Mouse (Mus musculus): ENCODE measurements around the gene Ms4a13. TPM values are rescaled to one million over a fixed set of nuclear protein-coding genes. Genes with fewer than 3 reads are reported as not detected.
"Not testable (repeated sequence)": the region's sequence is repeated elsewhere in the genome, so short reads cannot be mapped to it uniquely, and the experiment has no call there.

The Ms4a13 gene
- polyA plus RNA-seq (2016; fragmentation: Nextera tagmentation; extraction: Ambion mirVana), result not detected in 2 replicates

GRCm38 (mm10) chr19:11196546-11196945 is at the start of gene Ms4a13:
Ms4a13 (minus strand) TSS chr19:11196737.
- Histone ChIP-seq H3K4me3 (no peak within 1 kb of the TSS), H3K4me2 (replicated peaks) (no peak within 1 kb of the TSS), H3K27me3 (no peaks in the 10 kb centered on the region), H3K36me3 (no peaks in the 10 kb centered on the region), H3K4me1 (no peaks in the 10 kb centered on the region), H3K9me3 (replicated peaks) (no peaks in the 10 kb centered on the region), H3K27ac (no peak within 1 kb of the TSS), H3K9ac (no peak within 1 kb of the TSS)
- 63% methylated on average over 12 of the region's 12 CpGs for WGBS
- ATAC-seq (ENCODE audit: low FRiP score), result no peak

- no peak overlapping the region for H3K9ac ChIP-seq
- no peak for ATAC-seq (ENCODE audit: low FRiP score)
- H3K4me3 ChIP-seq, result no peak overlapping the region
- H3K4me1 ChIP-seq, result no peaks in the 10 kb centered on the region
- no peaks in the 10 kb centered on the region for H3K9me3 ChIP-seq (replicated peaks)
- H3K27ac ChIP-seq, result no peak overlapping the region
- H3K36me3 ChIP-seq, result no peaks in the 10 kb centered on the region
- no peaks in the 10 kb centered on the region for H3K27me3 ChIP-seq
- no peak overlapping the region for H3K4me2 ChIP-seq (replicated peaks)
Observed at GRCm38 (mm10) chr19:11244230-11244629, 47.7 kb upstream of the Ms4a13 start.

- Histone ChIP-seq H3K4me1 (no peaks in the 10 kb centered on the region), H3K9me3 (replicated peaks) (no peaks in the 10 kb centered on the region), H3K27me3 (no peaks in the 10 kb centered on the region), H3K4me2 (replicated peaks) (no peak overlapping the region), H3K4me3 (no peak overlapping the region), H3K27ac (no peak overlapping the region), H3K36me3 (no peaks in the 10 kb centered on the region), H3K9ac (no peak overlapping the region)
- ATAC-seq (ENCODE audit: low FRiP score), result no peak
- 61% methylated on average over 5 of the region's 5 CpGs for WGBS
Observed at GRCm38 (mm10) chr19:11242560-11242959, 46.0 kb upstream of the Ms4a13 start.

- no peaks in the 10 kb centered on the region for H3K9me3 ChIP-seq (replicated peaks)
- no peak overlapping the region for H3K4me3 ChIP-seq
- H3K36me3 ChIP-seq, result no peaks in the 10 kb centered on the region
- no peaks in the 10 kb centered on the region for H3K27me3 ChIP-seq
- H3K27ac ChIP-seq, result no peak overlapping the region
- no peak overlapping the region for H3K4me2 ChIP-seq (replicated peaks)
- H3K4me1 ChIP-seq, result no peaks in the 10 kb centered on the region
- no peak for ATAC-seq (ENCODE audit: low FRiP score)
- H3K9ac ChIP-seq, result no peak overlapping the region
Observed at GRCm38 (mm10) chr19:11235820-11236219, 39.3 kb upstream of the Ms4a13 start.

GRCm38 (mm10) chr19:11234921-11235735 is 38.6 kb upstream of the Ms4a13 start:
- 70% methylated on average over 5 of the region's 5 CpGs for WGBS
- H3K4me2 ChIP-seq (replicated peaks), result no peak overlapping the region
- no peaks in the 10 kb centered on the region for H3K4me1 ChIP-seq
- no peaks in the 10 kb centered on the region for H3K9me3 ChIP-seq (replicated peaks)
- H3K9ac ChIP-seq, result no peak overlapping the region
- no peak overlapping the region for H3K27ac ChIP-seq
- H3K36me3 ChIP-seq, result no peaks in the 10 kb centered on the region
- no peaks in the 10 kb centered on the region for H3K27me3 ChIP-seq
- no peak for ATAC-seq (ENCODE audit: low FRiP score)
- no peak overlapping the region for H3K4me3 ChIP-seq

GRCm38 (mm10) chr19:11234244-11234643 is 37.7 kb upstream of the Ms4a13 start:
- Histone ChIP-seq H3K36me3 (no peaks in the 10 kb centered on the region), H3K9me3 (replicated peaks) (no peaks in the 10 kb centered on the region), H3K9ac (no peak overlapping the region), H3K4me2 (replicated peaks) (no peak overlapping the region), H3K4me3 (no peak overlapping the region), H3K4me1 (no peaks in the 10 kb centered on the region), H3K27ac (no peak overlapping the region), H3K27me3 (no peaks in the 10 kb centered on the region)
- ATAC-seq (ENCODE audit: low FRiP score), result no peak
- WGBS, result 79% methylated on average over 5 of the region's 5 CpGs

GRCm38 (mm10) chr19:11232348-11232747 is 35.8 kb upstream of the Ms4a13 start, which contains the start of gene Ms4a12:
Ms4a12 (minus strand) TSS chr19:11232448.
- H3K4me3 ChIP-seq, result no peak within 1 kb of the TSS
- H3K9ac ChIP-seq, result no peak within 1 kb of the TSS
- no peaks in the 10 kb centered on the region for H3K9me3 ChIP-seq (replicated peaks)
- H3K4me1 ChIP-seq, result no peaks in the 10 kb centered on the region
- H3K36me3 ChIP-seq, result no peaks in the 10 kb centered on the region
- H3K27ac ChIP-seq, result no peak within 1 kb of the TSS
- H3K27me3 ChIP-seq, result no peaks in the 10 kb centered on the region
- WGBS, result 71% methylated on average over 5 of the region's 5 CpGs
- H3K4me2 ChIP-seq (replicated peaks), result no peak within 1 kb of the TSS
- no peak for ATAC-seq (ENCODE audit: low FRiP score)

GRCm38 (mm10) chr19:11192552-11192951 is 4.0 kb downstream of the Ms4a13 start:
- Histone ChIP-seq H3K27me3 (no peaks in the 10 kb centered on the region), H3K4me1 (no peaks in the 10 kb centered on the region), H3K9ac (no peak overlapping the region), H3K36me3 (no peaks in the 10 kb centered on the region), H3K27ac (no peak overlapping the region), H3K9me3 (replicated peaks) (no peaks in the 10 kb centered on the region), H3K4me3 (no peak overlapping the region), H3K4me2 (replicated peaks) (no peak overlapping the region)
- ATAC-seq (ENCODE audit: low FRiP score), result no peak
- WGBS, result 83% methylated on average over 1 of the region's 1 CpGs

- no peak for ATAC-seq (ENCODE audit: low FRiP score)
- no peaks in the 10 kb centered on the region for H3K27me3 ChIP-seq
- H3K27ac ChIP-seq, result no peak overlapping the region
- no peaks in the 10 kb centered on the region for H3K4me1 ChIP-seq
- no peaks in the 10 kb centered on the region for H3K36me3 ChIP-seq
- 17% methylated on average over 5 of the region's 5 CpGs for WGBS
- no peaks in the 10 kb centered on the region for H3K9me3 ChIP-seq (replicated peaks)
- H3K4me2 ChIP-seq (replicated peaks), result no peak overlapping the region
- no peak overlapping the region for H3K9ac ChIP-seq
- no peak overlapping the region for H3K4me3 ChIP-seq
Observed at GRCm38 (mm10) chr19:11184121-11184520, 12.4 kb downstream of the Ms4a13 start.

- H3K36me3 ChIP-seq, result no peaks in the 10 kb centered on the region
- WGBS, result 72% methylated on average over 2 of the region's 2 CpGs
- no peaks in the 10 kb centered on the region for H3K4me1 ChIP-seq
- H3K27me3 ChIP-seq, result no peaks in the 10 kb centered on the region
- no peaks in the 10 kb centered on the region for H3K9me3 ChIP-seq (replicated peaks)
- no peak overlapping the region for H3K4me3 ChIP-seq
- no peak overlapping the region for H3K4me2 ChIP-seq (replicated peaks)
- H3K9ac ChIP-seq, result no peak overlapping the region
- no peak overlapping the region for H3K27ac ChIP-seq
- no peak for ATAC-seq (ENCODE audit: low FRiP score)
Observed at GRCm38 (mm10) chr19:11177464-11177863, 19.1 kb downstream of the Ms4a13 start.

- H3K4me2 ChIP-seq (replicated peaks), result no peak within 1 kb of the TSS
- H3K9me3 ChIP-seq (replicated peaks), result no peaks in the 10 kb centered on the region
- H3K4me3 ChIP-seq, result no peak within 1 kb of the TSS
- WGBS, result 36% methylated on average over 10 of the region's 10 CpGs
- H3K36me3 ChIP-seq, result no peaks in the 10 kb centered on the region
- no peaks in the 10 kb centered on the region for H3K27me3 ChIP-seq
- no peak for ATAC-seq (ENCODE audit: low FRiP score)
- H3K9ac ChIP-seq, result no peak within 1 kb of the TSS
- H3K4me1 ChIP-seq, result no peaks in the 10 kb centered on the region
- H3K27ac ChIP-seq, result no peak within 1 kb of the TSS
Observed at GRCm38 (mm10) chr19:11165172-11165571, 31.4 kb downstream of the Ms4a13 start, which contains the start of gene 1700025F22Rik. 1700025F22Rik (minus strand) TSS chr19:11165320.

- H3K9ac ChIP-seq; H3K36me3 ChIP-seq; H3K9me3 ChIP-seq (replicated peaks); H3K27me3 ChIP-seq; H3K27ac ChIP-seq; ATAC-seq (ENCODE audit: low FRiP score); H3K4me3 ChIP-seq; H3K4me2 ChIP-seq (replicated peaks); H3K4me1 ChIP-seq: not testable (repeated sequence)
- WGBS, result 74% methylated on average over 6 of the region's 6 CpGs
Observed at GRCm38 (mm10) chr19:11157890-11158289, 38.6 kb downstream of the Ms4a13 start.

GRCm38 (mm10) chr19:11135336-11135735 is 61.2 kb downstream of the Ms4a13 start:
- 78% methylated on average over 4 of the region's 4 CpGs for WGBS
- Histone ChIP-seq H3K27ac (no peak overlapping the region), H3K36me3 (no peaks in the 10 kb centered on the region), H3K9ac (no peak overlapping the region), H3K27me3 (no peaks in the 10 kb centered on the region), H3K4me3 (no peak overlapping the region), H3K9me3 (replicated peaks) (no peaks in the 10 kb centered on the region), H3K4me1 (no peaks in the 10 kb centered on the region), H3K4me2 (replicated peaks) (no peak overlapping the region)
- ATAC-seq (ENCODE audit: low FRiP score), result no peak
